Mouse (Mus musculus) brain, embryonic 14.5 days (tissue): ENCODE measurements around the gene Mvb12a.

ENCODE experiments used
- CTCF ChIP-seq: fragments of 200-500 bp; IDR thresholded peaks from 2 replicates; pipeline ENCODE4 v1.5.1; 2012; ENCODE audit warnings: inconsistent platforms, mild to moderate bottlenecking, moderate library complexity, borderline replicate concordance; ENCODE audit not compliant: insufficient read depth, insufficient read length; ENCODE audit errors: extremely low read depth
- POLR2A ChIP-seq: fragments of 200-500 bp; IDR thresholded peaks from 2 replicates; pipeline ENCODE4 v1.6.1; 2012; ENCODE audit warnings: mild to moderate bottlenecking, inconsistent platforms, borderline replicate concordance; ENCODE audit not compliant: poor library complexity, insufficient read depth, insufficient read length, severe bottlenecking; ENCODE audit errors: extremely low read depth

DNA sequence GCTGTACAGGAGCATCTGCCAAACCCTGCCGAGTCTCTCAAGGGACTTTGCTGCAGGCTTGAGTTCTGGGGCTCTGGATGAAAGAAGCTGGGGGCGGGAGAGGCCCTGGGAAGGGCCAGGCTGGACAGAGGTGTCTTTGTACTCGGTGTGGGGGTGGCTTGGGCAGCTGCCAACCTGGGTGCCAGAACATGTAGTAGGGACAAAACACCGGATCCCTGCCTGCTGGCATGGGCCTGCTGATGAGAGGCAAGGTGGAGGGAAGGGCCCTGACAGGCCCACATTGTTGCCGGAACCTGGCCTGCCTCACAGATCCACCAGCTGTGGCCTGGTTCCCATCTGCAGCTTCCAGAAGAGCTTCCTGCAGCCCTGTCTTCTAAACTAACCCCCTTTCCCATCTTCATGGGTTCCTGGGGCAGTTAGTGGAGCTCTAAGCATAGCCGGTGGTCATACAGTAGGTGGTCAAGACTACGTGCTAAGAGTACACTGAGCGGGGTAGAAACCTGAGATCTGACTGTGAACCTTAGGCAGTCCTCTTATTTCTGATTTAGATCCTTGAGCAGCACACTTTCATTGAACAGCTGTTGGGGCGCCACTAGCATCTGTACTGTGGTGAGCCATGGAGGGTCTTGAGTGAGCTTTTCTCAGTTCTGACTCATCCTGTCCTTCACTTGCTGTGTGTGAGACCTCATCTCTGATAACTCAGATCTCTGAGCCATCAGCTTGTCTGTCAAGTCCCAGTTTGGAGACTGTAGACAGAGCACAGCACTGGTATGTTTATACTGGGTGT is 30.3 kb downstream of the Mvb12a start:
- no peak for TF ChIP-seq CTCF
- TF ChIP-seq POLR2A: no peak
